Mouse (Mus musculus) embryonic stem cell, embryonic (primary cell): ENCODE results near the gene Tgfbi.

Experiments used
- CTCF ChIA-PET, 4 experiments: fragments of 300-600 bp in 2 of 4; fragments of 350-600 bp in 2 of 4; sonication (Branson Sonifier 250); formaldehyde crosslinking; loops; one replicate each; lab custom pipeline; 2022; ENCODE audit warnings: inconsistent platforms in 2 of 4; lab: Charles Lee
- POLR2A ChIA-PET, 4 experiments: fragments of 300-600 bp in 2 of 4; fragments of 350-600 bp in 2 of 4; sonication (Branson Sonifier 250); formaldehyde crosslinking; loops; one replicate each; lab custom pipeline; 2022; ENCODE audit warnings: antibody characterized with exemption in 4 of 4, inconsistent platforms in 1 of 4; lab: Charles Lee

The Tgfbi gene

DNA sequence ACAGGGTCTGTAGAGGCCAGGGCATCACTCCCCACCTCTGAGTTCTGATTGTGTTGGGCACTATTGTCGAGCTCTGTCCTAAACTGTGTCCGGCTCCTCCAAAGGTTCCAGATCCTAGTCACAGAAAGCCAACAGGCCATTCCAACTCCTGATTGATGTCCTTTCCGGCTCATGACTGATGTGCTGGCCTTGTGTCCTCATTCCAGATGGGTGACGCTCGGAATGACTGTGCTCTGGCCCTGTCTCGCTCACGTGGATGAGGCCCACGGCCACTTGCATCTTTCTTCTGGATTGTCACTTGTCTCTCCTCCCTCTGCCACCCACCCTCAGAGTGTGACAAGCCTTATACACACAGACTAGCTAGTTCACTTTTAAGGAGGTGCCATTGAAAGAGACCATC lies 18.1 kb upstream of the Tgfbi start:
- POLR2A ChIA-PET: interaction anchor here in 2 of 4 experiments (1.0 to 2.3 kb wide), 4 partner anchors 9 to 21 kb away, joined by 3 to 6 read pairs (median 4); no protein-coding TSS in a partner anchor
- CTCF ChIA-PET: interaction anchor here in 2 of 4 experiments (0.9 to 1.4 kb wide), 2 partner anchors 57 to 167 kb away, joined by 3 to 7 read pairs; no protein-coding TSS in a partner anchor

DNA sequence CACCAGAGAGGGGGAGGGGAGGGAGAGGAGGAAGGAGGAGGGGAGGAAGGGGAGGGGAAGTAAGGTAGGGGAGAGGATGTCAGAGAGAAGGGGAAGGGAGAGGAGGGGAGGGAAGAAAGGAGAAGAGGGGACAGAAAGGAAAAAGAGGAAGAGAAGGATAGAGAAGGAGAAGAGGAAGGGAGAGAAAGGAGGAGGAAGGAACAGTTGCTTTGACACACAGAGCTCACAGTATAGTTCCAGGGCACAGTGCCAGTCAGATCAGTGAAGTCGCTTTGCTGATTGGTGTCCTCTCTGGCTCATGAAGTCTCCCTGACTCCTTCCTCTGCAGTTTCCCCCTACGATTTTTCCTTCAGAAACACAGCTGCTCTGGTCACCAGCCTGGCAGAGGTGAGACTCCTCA lies 17.4 kb upstream of the Tgfbi start:
- ChIA-PET CTCF (interaction anchor here in 2 of 4 experiments (0.9 to 1.4 kb wide), 2 partner anchors 58 to 167 kb away, joined by 3 to 7 read pairs; no protein-coding TSS in a partner anchor), POLR2A (interaction anchor here in 2 of 4 experiments (1.0 to 1.7 kb wide), 2 partner anchors 10 to 14 kb away, joined by 4 to 6 read pairs; no protein-coding TSS in a partner anchor)

DNA sequence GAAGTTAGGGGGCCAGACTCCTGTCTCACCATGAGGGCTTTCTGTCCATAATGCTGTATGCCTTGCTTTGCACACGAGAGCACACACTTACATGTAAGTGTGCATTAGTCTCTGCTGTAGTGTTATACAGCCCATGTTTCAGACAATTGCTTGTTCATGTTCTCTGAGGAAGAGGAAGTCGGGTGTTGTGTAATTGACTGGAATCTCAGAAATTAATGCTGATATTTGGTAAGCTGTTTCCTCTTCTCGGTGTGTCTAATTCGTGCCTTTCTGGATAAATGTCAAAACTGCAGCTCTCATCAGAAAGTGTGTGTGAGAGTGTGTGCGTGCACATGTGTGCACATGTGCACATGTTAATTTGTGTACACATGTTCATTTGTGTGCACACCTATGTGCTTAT lies 16.1 kb upstream of the Tgfbi start:
- POLR2A ChIA-PET: interaction anchor here in 1 of 4 experiments (0.5 to 1.3 kb wide), 3 partner anchors 10 to 1115 kb away, joined by 3 to 4 read pairs (median 3); no protein-coding TSS in a partner anchor
- CTCF ChIA-PET: interaction anchor here in 2 of 4 experiments (0.6 to 1.2 kb wide), 3 partner anchors 15 to 1252 kb away, joined by 3 to 4 read pairs (median 3); no protein-coding TSS in a partner anchor

DNA sequence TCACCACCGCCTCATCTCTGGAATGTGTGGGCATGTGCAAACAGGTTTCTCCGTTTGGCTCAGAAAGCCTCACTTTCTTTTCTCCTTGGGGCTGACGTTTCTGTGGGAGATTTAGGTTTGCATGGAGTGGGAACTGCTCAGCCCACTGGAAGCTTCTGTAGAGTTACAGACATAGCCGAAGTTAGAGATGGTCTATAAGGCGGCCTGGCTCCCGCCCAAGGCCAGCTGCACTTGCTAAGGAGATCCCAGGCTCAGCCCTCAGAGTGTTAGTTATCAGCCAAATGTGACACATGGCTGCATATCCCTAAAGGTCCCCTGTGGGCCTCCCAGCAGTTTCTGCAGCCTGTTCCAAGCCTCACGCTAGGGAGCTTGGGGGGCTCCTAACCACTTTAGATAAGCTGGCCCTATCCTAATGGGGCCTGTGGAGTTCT lies 15.3 kb upstream of the Tgfbi start:
- POLR2A ChIA-PET: interaction anchor here in 1 of 4 experiments (1.3 kb wide), 1 partner anchor 11 kb away, joined by 4 read pairs; no protein-coding TSS in a partner anchor
- CTCF ChIA-PET: interaction anchor here in 1 of 4 experiments (1.2 kb wide), 1 partner anchor 19 kb away, joined by 4 read pairs; no protein-coding TSS in a partner anchor

DNA sequence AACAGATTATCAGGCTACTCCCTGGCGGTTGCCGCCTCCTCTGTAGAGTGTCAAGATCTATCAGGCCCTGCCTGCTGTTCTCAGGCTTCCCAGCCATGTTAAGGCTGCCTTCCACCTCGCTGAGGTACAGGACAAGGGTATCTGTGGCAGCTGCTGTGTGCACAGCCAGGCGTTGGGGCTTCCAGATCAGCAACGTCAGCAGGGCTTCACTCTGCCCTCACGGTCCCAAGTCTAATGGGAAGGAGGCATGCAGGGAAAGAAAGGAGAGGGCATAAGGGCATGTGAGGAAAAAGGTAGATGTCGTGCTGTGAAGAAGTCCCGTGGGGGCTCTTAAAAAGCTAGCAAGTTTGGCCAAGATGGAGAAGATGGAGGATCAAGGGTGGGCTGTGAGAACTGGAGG lies 14.1 kb upstream of the Tgfbi start:
- POLR2A ChIA-PET: interaction anchor here in 2 of 4 experiments (0.6 to 1.1 kb wide), 2 partner anchors 13 to 1623 kb away, joined by 3 to 12 read pairs; no protein-coding TSS in a partner anchor
- CTCF ChIA-PET: no interaction called here

DNA sequence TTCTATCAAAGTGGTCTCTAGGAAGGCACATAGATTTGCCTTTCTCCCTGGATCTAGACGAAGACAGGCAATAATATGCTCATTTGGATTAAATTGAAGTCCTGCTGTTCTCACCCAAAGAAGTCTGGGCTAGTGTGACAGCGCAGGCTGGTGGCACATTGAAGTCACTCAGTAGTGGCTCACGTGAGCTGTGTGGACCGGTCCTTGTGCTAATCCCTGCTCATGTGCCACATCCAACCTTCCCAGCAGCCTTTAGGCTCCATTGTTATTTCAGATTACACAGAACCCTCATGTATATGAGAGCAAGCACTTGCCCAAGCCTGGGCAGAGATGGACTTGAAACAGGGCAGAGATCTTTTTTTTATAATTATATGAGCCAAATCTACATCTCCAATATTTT lies 12.0 kb upstream of the Tgfbi start:
- CTCF ChIA-PET: no interaction called here
- POLR2A ChIA-PET: interaction anchor here in 1 of 4 experiments (1.6 kb wide), 1 partner anchor 16 kb away, joined by 3 read pairs; no protein-coding TSS in a partner anchor

DNA sequence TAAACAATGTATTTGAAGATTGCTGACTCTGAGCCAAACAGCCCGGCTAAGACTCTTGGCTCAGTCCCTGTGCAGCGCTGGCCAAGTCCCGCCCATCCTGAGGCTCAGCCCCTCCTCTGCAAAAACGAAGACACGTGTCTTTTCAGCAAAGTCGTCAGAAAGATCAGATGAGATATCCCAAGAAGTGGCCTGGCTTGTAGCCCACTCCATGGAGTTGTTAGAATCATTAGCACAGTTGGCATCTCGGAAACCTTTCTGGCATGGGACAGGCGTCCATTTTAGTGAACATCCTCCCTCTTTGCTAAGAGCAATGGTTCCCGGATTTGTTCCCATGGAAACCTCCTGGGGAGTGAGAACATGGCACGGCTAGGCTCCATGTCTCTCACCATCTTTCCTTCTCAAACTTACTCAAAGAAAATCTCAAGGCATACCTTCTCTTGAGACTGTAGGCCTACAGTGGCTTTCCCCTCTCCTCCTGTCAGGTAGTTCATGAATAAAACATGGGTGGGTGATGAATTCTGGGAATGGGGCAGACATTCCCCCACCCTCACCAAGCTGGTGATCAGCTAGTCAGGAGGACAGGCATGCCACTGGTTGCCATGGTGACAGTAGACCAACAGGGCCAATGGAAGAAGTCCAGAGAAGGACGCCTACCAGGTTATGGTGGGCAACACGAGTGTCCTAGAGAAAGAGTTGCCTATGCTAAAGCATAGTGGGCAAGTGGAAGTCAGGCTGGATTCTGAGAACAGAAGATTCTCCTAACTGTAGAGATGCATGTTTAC lies 11.3 kb upstream of the Tgfbi start:
- CTCF ChIA-PET: interaction anchor here in 1 of 4 experiments (0.6 kb wide), 1 partner anchor 52 kb away, joined by 3 read pairs; no protein-coding TSS in a partner anchor
- POLR2A ChIA-PET: interaction anchor here in 1 of 4 experiments (1.5 kb wide), 1 partner anchor 23 kb away, joined by 3 read pairs; no protein-coding TSS in a partner anchor

DNA sequence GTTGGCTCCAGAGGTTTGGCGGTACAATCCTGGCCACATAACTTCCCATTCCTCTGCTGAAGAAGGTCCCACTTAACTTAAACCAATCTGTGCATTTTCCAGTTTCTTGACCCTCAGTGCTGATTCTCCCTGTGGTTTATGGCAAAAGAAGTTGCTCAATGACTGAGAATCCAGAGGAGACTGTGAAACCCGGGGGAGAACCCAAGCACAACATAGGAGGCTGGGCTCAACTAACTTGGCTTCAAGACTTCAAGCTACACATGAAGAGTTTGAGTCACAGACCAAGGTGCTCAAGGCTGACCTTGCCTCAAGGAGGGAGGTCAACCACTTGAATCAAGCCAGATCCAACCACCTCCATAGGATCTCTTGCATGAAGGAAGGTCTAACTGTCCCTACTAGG lies 9.8 kb upstream of the Tgfbi start:
- ChIA-PET CTCF (no interaction called here), POLR2A (interaction anchor here in 2 of 4 experiments (1.1 to 1.5 kb wide), 4 partner anchors 9 to 24 kb away, joined by 3 to 4 read pairs (median 3); partner anchors contain the start of gene Tgfbi (in 1 of the 2))

DNA sequence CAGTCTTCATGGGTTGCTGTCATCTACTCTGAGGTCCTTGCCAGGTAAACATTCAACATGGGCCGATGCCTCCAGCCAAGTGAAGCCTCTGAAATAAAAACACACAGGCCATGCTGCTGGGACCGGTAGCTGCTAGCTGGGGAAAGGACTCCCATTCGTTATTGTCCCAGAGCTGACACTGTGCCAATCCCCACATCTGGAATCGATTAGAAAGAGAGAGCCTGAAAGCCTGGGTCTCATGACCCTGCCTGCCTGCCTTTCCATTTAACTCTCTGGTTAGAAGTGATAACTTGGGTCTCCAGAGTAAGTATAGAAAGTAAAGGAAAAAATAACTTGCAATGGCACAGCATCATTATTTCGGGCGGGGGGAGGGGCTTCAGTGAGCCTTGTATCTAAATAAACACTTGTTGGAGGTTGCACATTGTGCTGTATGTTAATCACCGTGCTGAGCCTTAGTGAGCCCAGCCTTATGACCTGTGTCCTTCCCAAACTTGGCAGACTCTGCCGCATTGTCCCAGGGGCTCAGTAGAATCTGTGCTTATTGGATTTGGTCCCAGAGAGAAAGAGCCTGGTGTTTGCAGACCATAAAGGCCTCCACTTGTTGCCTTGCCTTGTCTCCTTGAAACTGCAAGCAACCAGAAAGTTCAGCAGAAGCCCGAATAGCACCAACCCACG lies 9.0 kb upstream of the Tgfbi start:
- POLR2A ChIA-PET: interaction anchor here in 2 of 4 experiments (0.6 to 1.1 kb wide), 2 partner anchors 18 to 19 kb away, joined by 3 to 5 read pairs; no protein-coding TSS in a partner anchor
- CTCF ChIA-PET: no interaction called here

DNA sequence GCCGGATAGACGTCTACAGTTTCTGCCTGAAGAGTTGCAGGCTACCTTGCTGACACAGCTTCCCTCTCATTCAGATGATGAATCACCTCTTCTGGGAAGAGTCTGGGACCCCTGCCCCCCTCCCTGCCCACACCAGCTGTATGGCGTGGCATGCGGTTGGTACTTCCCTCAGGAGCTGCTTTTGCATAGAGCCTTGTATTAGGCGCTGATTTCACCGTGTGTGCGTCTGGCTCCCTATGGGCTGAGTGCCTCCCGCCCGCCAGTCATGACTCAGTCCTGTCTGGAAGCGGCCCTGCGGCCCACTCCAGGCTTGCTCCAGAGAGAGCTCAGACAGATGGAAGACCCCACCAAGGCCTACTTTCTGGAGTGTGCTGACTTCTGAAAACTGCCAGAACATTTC lies 8.1 kb upstream of the Tgfbi start:
- CTCF ChIA-PET: no interaction called here
- POLR2A ChIA-PET: interaction anchor here in 1 of 4 experiments (0.6 kb wide), 1 partner anchor 19 kb away, joined by 5 read pairs; no protein-coding TSS in a partner anchor

DNA sequence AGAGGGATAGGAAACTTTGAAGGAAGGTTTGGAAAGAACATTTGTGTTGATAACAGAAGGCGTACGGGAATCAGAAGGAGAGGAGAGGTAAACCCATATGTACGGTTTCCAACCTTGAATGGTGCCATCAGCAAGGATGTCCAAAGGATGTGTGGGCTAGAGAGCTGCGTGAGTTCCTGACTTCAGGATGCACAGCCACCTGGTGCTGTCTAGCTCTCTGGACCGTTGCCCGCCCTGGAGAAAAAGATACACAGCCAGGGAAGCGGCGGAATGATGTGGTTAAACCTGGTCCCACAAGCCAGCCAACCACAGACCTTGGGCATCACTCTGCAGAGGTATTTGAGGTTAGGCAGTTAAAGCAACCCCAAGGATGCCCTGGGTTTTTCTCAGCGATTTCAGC lies 3.8 kb upstream of the Tgfbi start:
- CTCF ChIA-PET: interaction anchor here in 1 of 4 experiments (0.7 kb wide), 1 partner anchor 40 kb away, joined by 3 read pairs; no protein-coding TSS in a partner anchor

DNA sequence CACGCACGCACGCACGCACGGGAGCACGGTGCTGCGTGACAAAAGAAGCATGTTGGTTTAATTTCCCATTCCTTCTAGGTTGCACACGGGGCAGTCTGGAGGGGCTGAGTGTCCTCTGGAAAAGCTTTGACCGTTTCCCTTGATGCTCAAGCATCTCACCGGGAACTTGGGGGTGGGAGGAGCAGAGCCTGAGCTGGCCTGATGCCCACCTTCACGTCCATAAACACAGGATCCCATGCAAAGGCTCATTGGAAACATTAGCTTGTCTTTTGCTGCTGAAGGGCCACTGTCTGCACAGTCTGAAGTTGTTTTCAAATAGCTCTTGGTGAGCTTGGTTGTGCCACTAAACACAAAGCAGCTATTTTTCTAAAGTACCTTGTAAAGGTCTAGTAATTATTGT lies 2.6 kb upstream of the Tgfbi start:
- CTCF ChIA-PET: interaction anchor here in 1 of 4 experiments (0.6 kb wide), 1 partner anchor 61 kb away, joined by 3 read pairs; no protein-coding TSS in a partner anchor
- POLR2A ChIA-PET: interaction anchor here in 2 of 4 experiments (0.6 to 1.6 kb wide), 5 partner anchors 9 to 147 kb away, joined by 3 to 7 read pairs (median 4); partner anchors contain the start of gene Gm45623 (in 1 of the 2)

More for the DNA sequence above, 3.8 kb upstream of the Tgfbi start:
- POLR2A ChIA-PET: interaction anchor here in 2 of 4 experiments (1.3 to 1.5 kb wide), 2 partner anchors 14 to 65 kb away, joined by 3 to 4 read pairs; no protein-coding TSS in a partner anchor

DNA sequence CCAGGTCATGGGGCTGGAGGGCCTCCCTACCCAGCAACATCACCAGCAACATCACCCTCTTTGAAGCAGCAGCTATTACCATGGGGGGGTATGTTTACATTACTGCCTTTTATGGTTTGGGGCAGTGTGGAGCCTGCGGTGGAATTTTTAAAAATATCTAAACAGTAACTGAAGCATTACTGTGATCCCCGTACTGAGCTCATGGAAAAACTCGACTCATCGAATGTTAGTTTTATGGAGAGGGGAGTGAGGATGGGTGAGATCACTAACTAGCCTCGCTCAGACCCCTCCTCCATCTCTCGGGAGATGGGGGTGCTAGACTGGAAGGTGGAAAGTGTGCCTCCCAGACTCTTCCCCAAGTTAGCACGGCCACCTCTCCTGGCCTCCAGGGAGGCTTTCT lies 2.1 kb upstream of the Tgfbi start:
- ChIA-PET POLR2A (interaction anchor here in 1 of 4 experiments (0.6 to 1.6 kb wide), 4 partner anchors 8 to 146 kb away, joined by 3 to 7 read pairs (median 4); partner anchors contain the start of gene Gm45623), CTCF (interaction anchor here in 1 of 4 experiments (0.6 kb wide), 1 partner anchor 61 kb away, joined by 3 read pairs; no protein-coding TSS in a partner anchor)

DNA sequence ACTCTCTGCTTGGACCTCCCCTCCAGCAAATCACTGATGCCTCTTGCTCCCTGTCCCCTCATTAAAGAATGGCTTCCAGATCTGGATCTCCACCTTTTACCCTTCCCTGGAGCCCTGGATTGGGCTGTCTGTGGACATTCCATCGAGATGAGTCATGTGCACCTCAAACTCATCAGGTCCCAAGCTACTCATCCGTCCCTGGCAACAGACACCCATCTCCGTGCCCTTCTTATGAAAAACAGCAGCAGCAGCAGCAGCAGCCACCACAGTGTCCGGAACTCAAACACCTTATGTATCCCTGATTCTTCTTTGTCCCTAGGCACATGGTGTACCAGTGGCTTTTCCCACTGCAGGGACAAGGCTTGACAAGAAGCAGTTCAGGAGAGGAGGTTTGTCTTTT lies 1.5 kb upstream of the Tgfbi start:
- POLR2A ChIA-PET: no interaction called here
- CTCF ChIA-PET: interaction anchor here in 1 of 4 experiments (1.2 kb wide), 1 partner anchor 52 kb away, joined by 6 read pairs; no protein-coding TSS in a partner anchor

DNA sequence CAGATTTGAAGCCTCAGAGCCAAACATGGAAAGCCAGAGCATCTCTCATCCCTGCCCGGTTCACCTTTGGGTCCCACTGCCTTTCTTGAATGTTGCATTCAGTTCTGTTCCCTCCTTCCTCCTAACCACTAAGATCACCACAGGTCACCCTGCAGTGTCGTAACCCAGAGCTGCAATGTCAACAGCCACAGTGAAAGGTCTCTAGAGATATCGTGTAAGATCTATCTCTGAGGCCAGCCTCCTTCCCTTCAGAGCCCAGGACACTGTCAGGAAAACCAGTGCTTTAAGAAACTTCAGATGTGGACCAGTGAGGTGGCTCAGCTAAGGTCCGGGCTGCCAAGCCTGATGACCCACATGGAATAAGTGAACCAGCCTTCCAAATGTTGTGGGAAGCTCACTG lies 1.8 kb downstream of the Tgfbi start:
- ChIA-PET POLR2A (interaction anchor here in 2 of 4 experiments (1.2 to 2.6 kb wide), 6 partner anchors 11 to 76 kb away, joined by 3 to 11 read pairs (median 5); no protein-coding TSS in a partner anchor), CTCF (interaction anchor here in 1 of 4 experiments (1.5 kb wide), 1 partner anchor 47 kb away, joined by 3 read pairs; no protein-coding TSS in a partner anchor)

DNA sequence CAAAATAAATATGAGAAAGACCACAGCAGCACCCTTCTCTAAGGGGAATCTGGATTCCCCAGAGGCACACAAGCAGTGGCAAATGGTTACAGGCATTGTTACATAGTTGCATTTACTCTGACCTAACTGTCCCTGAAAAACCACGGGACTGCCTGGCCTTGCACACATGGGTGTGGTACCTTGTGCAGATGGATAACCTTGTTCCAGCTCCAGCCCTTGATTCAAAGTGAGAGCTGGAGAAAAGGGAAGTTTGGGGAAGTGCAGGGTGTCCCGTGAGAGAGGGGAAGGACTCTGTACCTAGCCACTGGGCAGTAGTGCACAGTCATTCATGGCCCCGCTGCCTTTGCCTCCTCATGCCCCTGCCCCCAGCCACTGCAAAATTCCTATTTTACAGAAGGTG lies 2.4 kb downstream of the Tgfbi start:
- ChIA-PET POLR2A (interaction anchor here in 2 of 4 experiments (0.9 to 2.6 kb wide), 8 partner anchors 8 to 75 kb away, joined by 3 to 11 read pairs (median 4); no protein-coding TSS in a partner anchor), CTCF (interaction anchor here in 3 of 4 experiments (0.5 to 1.5 kb wide), 3 partner anchors 42 to 438 kb away, joined by 3 to 7 read pairs (median 4); no protein-coding TSS in a partner anchor)

DNA sequence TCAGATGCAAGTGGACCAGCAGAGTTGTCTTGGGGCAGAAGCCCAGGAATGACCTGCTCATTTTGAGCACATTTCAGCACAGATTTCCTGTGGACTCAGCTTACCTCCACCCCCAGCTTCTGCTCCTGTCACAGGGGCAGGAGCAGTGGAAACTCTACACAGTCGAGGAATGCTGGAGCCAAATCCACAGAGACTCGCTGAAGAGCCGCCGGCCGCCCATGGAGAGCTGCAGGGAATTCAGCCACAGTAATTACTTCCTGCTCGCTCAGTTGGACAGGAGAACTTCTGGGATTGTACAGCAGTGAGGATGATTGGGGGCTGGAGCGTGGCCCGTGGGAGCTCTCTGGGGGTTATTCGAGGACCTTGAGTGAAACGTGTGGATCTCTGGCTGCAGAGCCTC lies 3.0 kb downstream of the Tgfbi start:
- ChIA-PET POLR2A (interaction anchor here in 2 of 4 experiments (0.9 to 2.6 kb wide), 10 partner anchors 9 to 90 kb away, joined by 3 to 11 read pairs (median 4); partner anchors contain the start of gene Smad5 (in 1 of the 2)), CTCF (interaction anchor here in 3 of 4 experiments (0.5 to 1.5 kb wide), 3 partner anchors 42 to 439 kb away, joined by 3 to 7 read pairs (median 4); no protein-coding TSS in a partner anchor)
